Mouse (Mus musculus) ES-Bruce4 (cell line): ENCODE measurements around the gene Kdm5b.

Experiments used
- CTCF ChIP-seq: IDR thresholded peaks from one replicate; pipeline ENCODE4 v1.8.1; 2011; ENCODE audit warnings: low read depth, low read length
- EP300 ChIP-seq: IDR thresholded peaks from 2 replicates; pipeline ENCODE4 v1.6.1; 2011; ENCODE audit warnings: low read depth, low read length; ENCODE audit not compliant: insufficient read depth

DNA sequence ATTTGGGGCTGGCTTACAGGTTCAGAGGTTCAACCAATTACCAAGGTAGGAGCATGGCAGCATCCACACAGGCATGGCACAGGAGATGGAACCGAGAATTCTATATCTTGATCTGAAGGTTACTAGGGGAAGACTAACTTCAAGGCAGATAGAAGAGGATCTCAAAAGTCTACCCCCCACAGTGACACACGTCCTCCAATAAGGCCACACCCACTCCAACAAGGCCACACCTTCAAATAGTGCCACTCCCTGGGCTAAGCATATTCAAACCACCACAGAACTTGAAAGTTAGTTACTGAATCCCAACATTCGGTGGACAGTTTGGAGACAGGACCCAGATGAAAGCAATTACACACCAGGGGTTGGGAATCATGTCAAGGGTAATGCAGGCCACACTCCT lies 24.5 kb upstream of the Kdm5b start:
- TF ChIP-seq CTCF, result no peak
- no peak for TF ChIP-seq EP300
